In genomic region chr7:125707186-125707585, GRCm38 (mm10) we compare ENCODE assay signal across 8 mouse cellular contexts. TPM values are rescaled to one million over a fixed set of nuclear protein-coding genes. Genes with fewer than 3 reads are reported as not detected.
DNase-seq lines count a peak whose midpoint lies in the region; ATAC-seq and TF ChIP-seq lines count a peak whose summit lies in the region.

No protein-coding gene starts in this region.

- H3K36me3 ChIP-seq in forebrain, embryonic 12.5 days (replicated peaks): peaks cover 23% of the 10 kb centered on the region
- peaks cover 20% of the 10 kb centered on the region for H3K36me3 ChIP-seq in hindbrain, embryonic 13.5 days
- H3K36me3 ChIP-seq in limb, embryonic 10.5 days: peaks cover 37% of the 10 kb centered on the region
- H3K36me3 ChIP-seq in stomach, postnatal 0 days (ENCODE audit: control insufficient read depth, insufficient read depth, low read length): peaks cover 13% of the 10 kb centered on the region

- ATAC-seq in forebrain, embryonic 12.5 days (ENCODE audit: low FRiP score): peak; percentile 83
- ATAC-seq in hindbrain, embryonic 13.5 days (ENCODE audit: low FRiP score): peak; percentile 89
- ATAC-seq in megakaryocyte progenitor cell, adult 5-6 weeks (replicated peaks; ENCODE audit: poor library complexity): peak; percentile 57
- ATAC-seq in stomach, postnatal 0 days (ENCODE audit: low FRiP score, low TSS enrichment): peak; percentile 85

- peak overlapping the region; percentile 83 for H3K4me3 ChIP-seq in forebrain, embryonic 12.5 days (replicated peaks)
- peak overlapping the region; percentile 93 for H3K4me3 ChIP-seq in hindbrain, embryonic 13.5 days
- H3K4me3 ChIP-seq in limb, embryonic 10.5 days: peak overlapping the region; percentile 88
- peak overlapping the region; percentile 92 for H3K4me3 ChIP-seq in stomach, postnatal 0 days (ENCODE audit: low read depth, low read length)

- H3K4me2 ChIP-seq in forebrain, embryonic 12.5 days: peak overlapping the region; percentile 80
- peak overlapping the region; percentile 89 for H3K4me2 ChIP-seq in hindbrain, embryonic 13.5 days
- peak overlapping the region; percentile 82 for H3K4me2 ChIP-seq in stomach, postnatal 0 days (replicated peaks; ENCODE audit: low read depth)

- H3K9me3 ChIP-seq in forebrain, embryonic 12.5 days: no peaks in the 10 kb centered on the region
- no peaks in the 10 kb centered on the region for H3K9me3 ChIP-seq in hindbrain, embryonic 13.5 days
- no peaks in the 10 kb centered on the region for H3K9me3 ChIP-seq in limb, embryonic 10.5 days (replicated peaks)
- H3K9me3 ChIP-seq in stomach, postnatal 0 days (ENCODE audit: control insufficient read depth, low read length): no peaks in the 10 kb centered on the region

- H3K4me1 ChIP-seq in forebrain, embryonic 12.5 days: peaks cover 34% of the 10 kb centered on the region
- H3K4me1 ChIP-seq in hindbrain, embryonic 13.5 days (replicated peaks): peaks cover 42% of the 10 kb centered on the region
- H3K4me1 ChIP-seq in limb, embryonic 10.5 days: peaks cover 29% of the 10 kb centered on the region
- peaks cover 10% of the 10 kb centered on the region; the same call in 1 of the 2 replicates for H3K4me1 ChIP-seq in stomach, postnatal 0 days (replicated peaks; ENCODE audit: control insufficient read depth, insufficient read depth)

- TF ChIP-seq CTCF in stomach, postnatal 0 days (IDR thresholded peaks at IDR 0.05; ENCODE audit: low read depth): peak; percentile 47; the same call in 1 of the 2 replicates

- H3K27me3 ChIP-seq in forebrain, embryonic 12.5 days: no peaks in the 10 kb centered on the region
- no peaks in the 10 kb centered on the region for H3K27me3 ChIP-seq in hindbrain, embryonic 13.5 days
- no peaks in the 10 kb centered on the region for H3K27me3 ChIP-seq in limb, embryonic 10.5 days (ENCODE audit: low read depth, poor library complexity, severe bottlenecking)
- H3K27me3 ChIP-seq in stomach, postnatal 0 days (ENCODE audit: control insufficient read depth, insufficient read depth, low read length): no peaks in the 10 kb centered on the region

- peak overlapping the region; percentile 94 for H3K9ac ChIP-seq in forebrain, embryonic 12.5 days
- H3K9ac ChIP-seq in hindbrain, embryonic 13.5 days: peak overlapping the region; percentile 95
- H3K9ac ChIP-seq in stomach, postnatal 0 days (ENCODE audit: low read length): peak overlapping the region; percentile 87

- peak overlapping the region; percentile 91 for H3K27ac ChIP-seq in forebrain, embryonic 12.5 days
- H3K27ac ChIP-seq in hindbrain, embryonic 13.5 days: peak overlapping the region; percentile 96
- H3K27ac ChIP-seq in limb, embryonic 10.5 days: peak overlapping the region; percentile 92
- peak overlapping the region; percentile 94 for H3K27ac ChIP-seq in stomach, postnatal 0 days (replicated peaks)

- DNase-seq in gastrocnemius, adult 18-20 months (ENCODE audit: low spot score): peak; percentile 49
- DNase-seq in gastrocnemius, adult 8-10 months (ENCODE audit: low spot score in 2 of 2): no peak
- peak; percentile 61 for DNase-seq in ZHBTc4 (ENCODE audit: low read depth, low spot score)
- no peak for DNase-seq in limb, embryonic 10.5 days (ENCODE audit: low spot score)
- DNase-seq in stomach, postnatal 0 days (ENCODE audit: low spot score): peak; percentile 80

- no peak for TF ChIP-seq EP300 in stomach, postnatal 0 days (optimal IDR thresholded peaks at IDR 0.05)

- WGBS in forebrain, embryonic 12.5 days: under 1% methylated on average over 24 of the region's 24 CpGs
- WGBS in hindbrain, embryonic 13.5 days: under 1% methylated on average over 24 of the region's 24 CpGs
- WGBS in limb, embryonic 10.5 days: under 1% methylated on average over 24 of the region's 24 CpGs
- 1% methylated on average over 24 of the region's 24 CpGs for WGBS in stomach, postnatal 0 days

RNA-seq across cellular contexts. Expression of gene Gtf3c1, which starts 0.4 kb away (rescaled TPM):
- total RNA-seq in gastrocnemius, adult 18-20 months (2021): 10 to 100 TPM; 27.9 to 32.2 TPM
- total RNA-seq in gastrocnemius, adult 8-10 months (2022): 10 to 100 TPM; 29.7 to 32.7 (median 30.7) TPM
- 51.4 and 53.6 TPM in 2 replicates for polyA plus RNA-seq in forebrain, embryonic 12.5 days (2016; fragmentation: Nextera tagmentation; extraction: Ambion mirVana)
- 31.0 and 31.8 TPM in 2 replicates for polyA plus RNA-seq in hindbrain, embryonic 13.5 days (2015; fragmentation: Nextera tagmentation; extraction: Ambion mirVana)
- 44.4 and 50.6 TPM in 2 replicates for polyA plus RNA-seq in limb, embryonic 10.5 days (2016; fragmentation: Nextera tagmentation; extraction: Ambion mirVana)
- total RNA-seq in megakaryocyte progenitor cell, adult 5-6 weeks (2015): 18.3 and 21.8 TPM in 2 replicates
- total RNA-seq in megakaryocyte progenitor cell, adult 5-6 weeks (2017): 33.6 and 34.8 TPM in 2 replicates
- 6.3 and 6.6 TPM in 2 replicates for polyA plus RNA-seq in stomach, postnatal 0 days (2015; fragmentation: Nextera tagmentation; extraction: Ambion mirVana)

RNA-seq across cellular contexts. Expression of gene D430042O09Rik, which starts 0.5 kb away (rescaled TPM):
- 1 to 10 TPM; 7.0 to 7.1 TPM for total RNA-seq in gastrocnemius, adult 18-20 months (2021)
- total RNA-seq in gastrocnemius, adult 8-10 months (2022): 1 to 10 TPM; 6.0 to 8.7 (median 7.7) TPM
- 9.9 and 12.2 TPM in 2 replicates for polyA plus RNA-seq in forebrain, embryonic 12.5 days (2016; fragmentation: Nextera tagmentation; extraction: Ambion mirVana)
- polyA plus RNA-seq in hindbrain, embryonic 13.5 days (2015; fragmentation: Nextera tagmentation; extraction: Ambion mirVana): 6.8 and 7.6 TPM in 2 replicates
- polyA plus RNA-seq in limb, embryonic 10.5 days (2016; fragmentation: Nextera tagmentation; extraction: Ambion mirVana): 9.0 and 9.7 TPM in 2 replicates
- total RNA-seq in megakaryocyte progenitor cell, adult 5-6 weeks (2015): 6.1 and 8.0 TPM in 2 replicates
- 7.2 and 7.9 TPM in 2 replicates for total RNA-seq in megakaryocyte progenitor cell, adult 5-6 weeks (2017)
- polyA plus RNA-seq in stomach, postnatal 0 days (2015; fragmentation: Nextera tagmentation; extraction: Ambion mirVana): 2.1 and 2.4 TPM in 2 replicates

Comparison
In these comparisons a context has a peak if more than half of its experiments do, and no peak if none do; other contexts are left out.
1. DNase-seq: peak in gastrocnemius, adult 18-20 months (single experiment), ZHBTc4 (single experiment) and stomach, postnatal 0 days (single experiment); none in gastrocnemius, adult 8-10 months (0 of 2) and limb, embryonic 10.5 days (single experiment).
2. Peak in every context shown above with its lines, with median percentiles within 50 percentile points of each other: ATAC-seq, H3K27ac ChIP-seq, H3K4me2 ChIP-seq, H3K4me3 ChIP-seq and H3K9ac ChIP-seq.